Mouse (Mus musculus) gastrocnemius, adult 2 months (tissue): ENCODE results near the gene Timp3. TPM values are rescaled to one million over a fixed set of nuclear protein-coding genes. Genes with fewer than 3 reads are reported as not detected.

ENCODE experiments used
- DNase-seq: peaks from one replicate; pipeline ENCODE4 v3.0.0; 2022
- H3K27ac ChIP-seq: fragments of 200-600 bp; 2 replicates; pipeline ENCODE4 v1.8.1; 2022; ENCODE audit warnings: mild to moderate bottlenecking
- H3K4me3 ChIP-seq: fragments of 200-600 bp; 2 replicates; pipeline ENCODE4 v1.8.1; 2022; ENCODE audit warnings: mild to moderate bottlenecking, moderate library complexity
- CTCF ChIP-seq: fragments of 200-600 bp; IDR thresholded peaks from 2 replicates; pipeline ENCODE4 v1.8.1; 2022; ENCODE audit warnings: antibody characterized with exemption, mild to moderate bottlenecking, moderate library complexity
- intact Hi-C: fragments of 180-260 bp; cut with DNase I; formaldehyde crosslinking; loops from one replicate; pipeline ENCODE4 v1.15.1; 2025
- total RNA-seq, 2 experiments: library from RNA; stranded (reverse); gene quantifications; 2 replicates each; pipeline ENCODE4 v1.2.3; 2021

The Timp3 gene
- total RNA-seq, 2 experiments from 2014 or later: 71.5 to 81.6 TPM

DNA sequence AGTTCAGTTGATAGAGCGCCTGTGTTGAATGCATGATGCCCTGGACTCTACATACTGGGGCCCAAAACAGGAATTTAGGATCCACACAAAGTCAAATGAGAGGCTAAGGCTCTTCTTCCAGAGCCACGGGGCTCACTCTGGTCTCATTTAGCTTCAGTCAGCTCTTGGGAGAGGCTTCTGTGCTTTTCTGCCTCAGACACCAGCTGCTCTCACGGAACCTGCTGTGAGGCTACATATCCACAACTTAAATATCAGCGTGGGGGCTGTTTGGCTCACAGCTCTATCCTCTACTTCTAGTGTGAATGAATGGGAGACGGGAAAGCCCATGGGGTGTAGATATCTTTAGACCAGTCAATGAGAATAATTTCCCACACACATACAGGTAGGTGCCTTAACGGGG, 88.6 kb downstream of the Timp3 start:
- Histone ChIP-seq H3K4me3 (no peak overlapping the region), H3K27ac (no peak overlapping the region)
- no peak for TF ChIP-seq CTCF
- intact Hi-C loops: no loop called here
- no peak for DNase-seq

DNA sequence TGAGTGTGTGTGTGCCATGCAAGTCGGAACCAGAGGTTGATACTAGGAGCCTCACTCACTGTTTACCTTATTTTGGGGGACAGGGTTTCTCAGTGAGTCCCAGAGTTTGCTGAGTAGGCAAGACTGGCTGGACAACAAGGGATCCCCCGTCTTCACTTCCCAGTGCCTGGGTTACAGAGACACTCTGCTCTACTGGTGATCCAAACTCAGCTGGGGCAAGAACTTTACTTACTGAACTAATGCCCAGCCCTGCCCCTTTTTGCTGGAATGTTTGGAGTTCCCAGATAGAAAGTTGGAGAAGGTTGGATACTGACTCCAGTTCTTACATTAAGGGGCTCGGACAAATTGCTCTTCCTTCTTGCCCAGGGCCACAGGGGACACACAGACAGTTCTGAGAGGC, 89.2 kb downstream of the Timp3 start:
- no peak overlapping the region for H3K27ac ChIP-seq
- intact Hi-C loops: no loop called here
- DNase-seq: no peak
- H3K4me3 ChIP-seq: no peak overlapping the region
- TF ChIP-seq CTCF: no peak

DNA sequence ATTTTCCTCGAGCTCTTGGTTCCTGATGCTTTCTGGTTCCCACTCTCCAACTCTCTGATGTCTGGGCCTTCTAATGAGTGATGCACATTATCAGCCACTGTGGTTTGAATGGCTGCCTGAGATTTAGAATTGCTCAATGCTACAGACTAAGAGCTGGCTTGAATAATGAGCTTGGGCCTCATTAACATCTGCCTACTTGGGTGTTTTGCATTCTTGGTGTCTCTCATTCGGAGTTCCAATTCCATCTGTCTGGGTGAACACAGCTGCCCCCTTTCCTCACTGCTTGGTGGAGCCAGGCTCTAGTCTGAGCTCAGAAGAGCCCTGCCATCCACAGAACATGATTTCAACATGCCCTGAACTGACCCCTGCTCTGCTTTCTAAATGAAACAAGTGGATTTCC, 89.7 kb downstream of the Timp3 start:
- Histone ChIP-seq H3K4me3 (no peak overlapping the region), H3K27ac (no peak overlapping the region)
- intact Hi-C loops: no loop called here
- no peak for DNase-seq
- no peak for TF ChIP-seq CTCF

- intact Hi-C loops: no loop called here
- H3K27ac ChIP-seq: no peak overlapping the region
- DNase-seq: no peak
- no peak for TF ChIP-seq CTCF
- no peak overlapping the region for H3K4me3 ChIP-seq
Observed at GRCm38 (mm10) chr10:86392399-86392798, 92.2 kb downstream of the Timp3 start.

- DNase-seq: no peak
- Histone ChIP-seq H3K27ac (no peak overlapping the region), H3K4me3 (no peak overlapping the region)
- intact Hi-C loops: no loop called here
- TF ChIP-seq CTCF: no peak
Observed at GRCm38 (mm10) chr10:86397577-86398346, 97.6 kb downstream of the Timp3 start.

DNA sequence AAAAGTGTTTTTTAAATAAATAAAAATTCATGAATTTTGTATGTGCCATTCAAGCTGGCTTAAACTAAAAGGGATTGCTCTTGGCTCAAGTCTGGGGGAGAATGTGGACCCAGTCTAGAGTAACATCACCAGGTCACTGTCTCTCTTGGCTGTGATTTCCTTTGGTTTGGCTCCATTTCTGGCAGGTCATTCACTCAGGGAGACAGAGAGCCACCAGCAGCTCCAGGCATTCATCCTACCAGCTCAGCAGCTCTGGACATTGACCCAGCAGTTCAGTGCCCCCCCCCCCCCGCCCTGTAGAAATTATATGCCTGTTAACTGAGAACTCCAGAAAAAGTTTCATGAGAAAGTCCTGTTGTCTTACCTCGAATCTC, 98.2 kb downstream of the Timp3 start:
- intact Hi-C loops: no loop called here
- no peak overlapping the region for H3K27ac ChIP-seq
- no peak for TF ChIP-seq CTCF
- no peak overlapping the region for H3K4me3 ChIP-seq
- DNase-seq: no peak

Other genes starting within 250 kb of the Timp3 start
- under 1 TPM; 0.28 TPM for gene Syn3, start 198.5 kb downstream of the Timp3 start, total RNA-seq